Comparison of ENCODE assay signal across 8 mouse cellular contexts in the genomic region with DNA sequence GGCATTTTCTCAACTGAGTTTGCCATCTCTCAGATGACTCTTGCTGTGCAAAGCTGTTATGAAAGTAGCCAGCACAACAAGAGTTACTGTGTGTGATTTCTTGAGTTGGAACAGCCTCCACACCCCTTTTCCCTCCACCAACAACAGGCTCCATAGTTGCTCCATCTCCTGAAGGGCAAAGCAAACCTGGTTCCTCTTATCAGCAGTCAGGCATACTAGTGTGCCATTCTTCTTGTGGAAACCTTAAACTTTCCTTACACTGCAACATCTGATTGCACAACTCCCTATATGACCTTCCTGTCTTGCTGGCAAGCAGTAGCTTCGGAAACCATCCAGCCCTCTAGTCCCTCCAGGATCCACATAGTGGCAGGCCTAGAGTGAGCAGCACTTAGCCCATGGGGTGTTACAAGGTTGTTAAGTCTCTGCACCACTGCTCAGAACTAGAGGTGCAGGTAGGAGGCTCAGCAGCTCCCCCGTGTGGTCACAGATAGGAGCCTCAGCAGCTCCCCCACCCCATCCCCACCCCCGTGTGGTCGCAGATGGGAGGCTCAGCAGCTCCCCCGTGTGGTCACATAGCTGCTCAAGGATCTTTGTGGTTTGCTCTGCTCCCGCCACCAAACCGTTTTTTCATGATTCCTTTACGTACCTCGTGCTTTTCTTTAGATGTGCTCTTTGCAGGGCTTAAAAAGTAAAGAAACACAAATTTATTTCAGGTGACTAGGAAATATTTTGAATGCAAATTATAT. TPM values are rescaled to one million over a fixed set of nuclear protein-coding genes. Genes with fewer than 3 reads are reported as not detected.
DNase-seq lines count a peak whose midpoint lies in the region; ATAC-seq lines count a peak whose summit lies in the region.

No protein-coding gene starts in this region.

- no peaks in the 10 kb centered on the region for H3K9me3 ChIP-seq in hindbrain, embryonic 13.5 days

- H3K36me3 ChIP-seq in hindbrain, embryonic 13.5 days, result no peaks in the 10 kb centered on the region

- DNase-seq in NIH3T3 (ENCODE audit: low read depth), result peak; percentile 86
- DNase-seq in cerebellum, adult 8-10 months, result peak; percentile 37
- DNase-seq in frontal cortex, adult 2 months (ENCODE audit: extremely low spot score in 1 of 2, low spot score in 1 of 2), result peak; percentile 26 to 89
- DNase-seq in layer of hippocampus, postnatal 25 days (ENCODE audit: extremely low spot score in 1 of 2, low spot score in 1 of 2), result peak; percentile 65 to 89
- DNase-seq in lung, postnatal 14 days, result peak; percentile 85
- peak; percentile 88 for DNase-seq in retina, postnatal 1 day
- DNase-seq in urinary bladder, adult 18-20 months (ENCODE audit: low spot score in 2 of 2), result peak; percentile 33 to 59

- no peaks in the 10 kb centered on the region for H3K4me1 ChIP-seq in hindbrain, embryonic 13.5 days (replicated peaks)

- H3K9ac ChIP-seq in hindbrain, embryonic 13.5 days, result no peak overlapping the region

- no peaks in the 10 kb centered on the region for H3K27me3 ChIP-seq in hindbrain, embryonic 13.5 days

- H3K27ac ChIP-seq in hindbrain, embryonic 13.5 days, result no peak overlapping the region

- ATAC-seq in hindbrain, embryonic 13.5 days (ENCODE audit: low FRiP score), result peak; percentile 93

- WGBS in hindbrain, embryonic 13.5 days, result 13% methylated on average over 9 of the region's 9 CpGs

- H3K4me2 ChIP-seq in hindbrain, embryonic 13.5 days, result no peak overlapping the region

- no peak overlapping the region for H3K4me3 ChIP-seq in hindbrain, embryonic 13.5 days

RNA-seq across cellular contexts. Expression of gene Gm26661, which starts 25.6 kb away (rescaled TPM):
- not detected in 2 replicates for polyA plus RNA-seq in frontal cortex, adult 2 months (2012; rRNA removed)
- not detected in 2 replicates for polyA plus RNA-seq in hindbrain, embryonic 13.5 days (2015; fragmentation: Nextera tagmentation; extraction: Ambion mirVana)
- not detected for total RNA-seq in layer of hippocampus, postnatal 25 days (2021)

RNA-seq across cellular contexts. Expression of gene Flnb, which starts 52.0 kb away (rescaled TPM):
- polyA plus RNA-seq in frontal cortex, adult 2 months (2012; rRNA removed), result 29.2 and 31.5 TPM in 2 replicates
- polyA plus RNA-seq in hindbrain, embryonic 13.5 days (2015; fragmentation: Nextera tagmentation; extraction: Ambion mirVana), result 6.5 and 7.4 TPM in 2 replicates
- 10 to 100 TPM; 37.2 to 68.2 TPM for total RNA-seq in layer of hippocampus, postnatal 25 days (2021)

Comparison
In these comparisons a context has a peak if more than half of its experiments do, and no peak if none do; other contexts are left out.
1. DNase-seq: peak in every context shown above with its lines; median percentile 88 in retina, postnatal 1 day; 86 in NIH3T3; 85 in lung, postnatal 14 days; 77 in layer of hippocampus, postnatal 25 days; 58 in frontal cortex, adult 2 months; 46 in urinary bladder, adult 18-20 months; 37 in cerebellum, adult 8-10 months.